Mouse (Mus musculus) CD8-positive naive resting alpha-beta T cell, adult 2 months (primary cell): ENCODE results near the gene Filip1.

Experiments
- DNase-seq, 2 experiments: peaks; one replicate each; pipeline ENCODE4 v3.0.0; 2022; ENCODE audit warnings: low read depth in 2 of 2, low spot score in 2 of 2

Gene Filip1

GRCm38 (mm10) chr9:79983244-79983643 lies 29.4 kb downstream of the Filip1 start:
- no peak for DNase-seq

GRCm38 (mm10) chr9:79979274-79979673 lies 33.4 kb downstream of the Filip1 start:
- DNase-seq, result no peak

GRCm38 (mm10) chr9:79978228-79979024 lies 34.2 kb downstream of the Filip1 start:
- no peak for DNase-seq

GRCm38 (mm10) chr9:79977549-79977971 lies 35.1 kb downstream of the Filip1 start:
- DNase-seq, result no peak

- DNase-seq, result no peak
Observed at GRCm38 (mm10) chr9:79976789-79977188, 35.9 kb downstream of the Filip1 start.

GRCm38 (mm10) chr9:79975121-79975520 lies 37.5 kb downstream of the Filip1 start:
- DNase-seq, result no peak

GRCm38 (mm10) chr9:79973582-79973981 lies 39.1 kb downstream of the Filip1 start:
- no peak for DNase-seq

- DNase-seq, result no peak
Observed at GRCm38 (mm10) chr9:79972705-79973104, 39.9 kb downstream of the Filip1 start.

GRCm38 (mm10) chr9:79971619-79972018 lies 41.0 kb downstream of the Filip1 start:
- DNase-seq, result no peak

GRCm38 (mm10) chr9:79970659-79971118 lies 42.0 kb downstream of the Filip1 start:
- no peak for DNase-seq

GRCm38 (mm10) chr9:79969544-79969943 lies 43.1 kb downstream of the Filip1 start:
- DNase-seq, result no peak

GRCm38 (mm10) chr9:79966711-79967487 lies 45.8 kb downstream of the Filip1 start:
- no peak for DNase-seq

- no peak for DNase-seq
Observed at GRCm38 (mm10) chr9:79965600-79966392, 46.9 kb downstream of the Filip1 start.

GRCm38 (mm10) chr9:79965003-79965402 lies 47.6 kb downstream of the Filip1 start:
- no peak for DNase-seq

GRCm38 (mm10) chr9:79961630-79962285 lies 50.9 kb downstream of the Filip1 start:
- no peak for DNase-seq

- DNase-seq, result no peak
Observed at GRCm38 (mm10) chr9:79960453-79960852, 52.2 kb downstream of the Filip1 start.

GRCm38 (mm10) chr9:79958395-79958794 lies 54.3 kb downstream of the Filip1 start:
- DNase-seq, result no peak

- no peak for DNase-seq
Observed at GRCm38 (mm10) chr9:79954944-79955343, 57.7 kb downstream of the Filip1 start.

GRCm38 (mm10) chr9:79951984-79952383 lies 60.7 kb downstream of the Filip1 start:
- DNase-seq, result no peak

GRCm38 (mm10) chr9:79951339-79951738 lies 61.3 kb downstream of the Filip1 start:
- no peak for DNase-seq

GRCm38 (mm10) chr9:79950666-79951065 lies 62.0 kb downstream of the Filip1 start:
- DNase-seq, result no peak
